Mouse (Mus musculus): Measurements from ENCODE around the gene Gm10912.

GRCm38 (mm10) chr2:104062665-104063064 is 3.0 kb upstream of the Gm10912 start:
- TF ChIP-seq CTCF (IDR thresholded peaks at IDR 0.05; ENCODE audit: low read depth, low read length) (no peak), POLR2AphosphoS5 (IDR thresholded peaks at IDR 0.05; ENCODE audit: insufficient replicate concordance, low read depth, low read length) (no peak), GATA1 (IDR thresholded peaks at IDR 0.05; ENCODE audit: borderline replicate concordance, low read length) (no peak)
